In genomic region chr9:43253271-43253681, GRCm38 (mm10) we compare ENCODE assay signal across 8 mouse cellular contexts. TPM values are rescaled to one million over a fixed set of nuclear protein-coding genes. Genes with fewer than 3 reads are reported as not detected.
DNase-seq lines count a peak whose midpoint lies in the region; ATAC-seq and TF ChIP-seq lines count a peak whose summit lies in the region.

No protein-coding gene starts in this region.

- no peaks in the 10 kb centered on the region for H3K9me3 ChIP-seq in lung, postnatal 0 days (ENCODE audit: low read length)
- no peaks in the 10 kb centered on the region for H3K9me3 ChIP-seq in heart, embryonic 11.5 days (replicated peaks; ENCODE audit: control insufficient read depth, low read length)
- no peaks in the 10 kb centered on the region for H3K9me3 ChIP-seq in stomach, embryonic 14.5 days (ENCODE audit: control insufficient read depth, low read depth, low read length)
- H3K9me3 ChIP-seq in forebrain, embryonic 14.5 days (replicated peaks; ENCODE audit: control insufficient read depth, low read length): no peaks in the 10 kb centered on the region

- WGBS in lung, postnatal 0 days: 29% methylated on average over 5 of the region's 5 CpGs
- 31% methylated on average over 5 of the region's 5 CpGs for whole genome bisulfite sequencing in heart, embryonic 11.5 days (ENCODE audit: insufficient replicate concordance)
- WGBS in stomach, embryonic 14.5 days: 32% methylated on average over 5 of the region's 5 CpGs
- WGBS in forebrain, embryonic 14.5 days: 16% methylated on average over 5 of the region's 5 CpGs

- ATAC-seq in lung, postnatal 0 days: peak; percentile 86
- no peak for ATAC-seq in heart, embryonic 11.5 days (replicated peaks; ENCODE audit: insufficient number of reproducible peaks, low FRiP score, low TSS enrichment)
- peak; percentile 79; the same call in 1 of the 2 replicates for ATAC-seq in stomach, embryonic 14.5 days (ENCODE audit: insufficient number of reproducible peaks, insufficient read depth, low FRiP score, low read depth)
- no peak for ATAC-seq in forebrain, embryonic 14.5 days

- H3K36me3 ChIP-seq in lung, postnatal 0 days (ENCODE audit: insufficient read depth, low read length): no peaks in the 10 kb centered on the region
- no peaks in the 10 kb centered on the region for H3K36me3 ChIP-seq in heart, embryonic 11.5 days (ENCODE audit: control insufficient read depth, insufficient read depth, low read length)
- no peaks in the 10 kb centered on the region for H3K36me3 ChIP-seq in stomach, embryonic 14.5 days (ENCODE audit: control insufficient read depth, insufficient read depth, low read length)
- no peaks in the 10 kb centered on the region for H3K36me3 ChIP-seq in forebrain, embryonic 14.5 days (ENCODE audit: control insufficient read depth, insufficient read depth, low read length)

- no peaks in the 10 kb centered on the region for H3K27me3 ChIP-seq in lung, postnatal 0 days (replicated peaks; ENCODE audit: insufficient read depth, low read length)
- H3K27me3 ChIP-seq in heart, embryonic 11.5 days (ENCODE audit: control insufficient read depth, insufficient read depth, low read length): no peaks in the 10 kb centered on the region
- no peaks in the 10 kb centered on the region for H3K27me3 ChIP-seq in stomach, embryonic 14.5 days (ENCODE audit: control insufficient read depth, insufficient read depth, low read length)
- no peaks in the 10 kb centered on the region for H3K27me3 ChIP-seq in forebrain, embryonic 14.5 days (replicated peaks; ENCODE audit: control insufficient read depth, insufficient read depth, low read length)

- TF ChIP-seq EP300 in lung, postnatal 0 days (IDR thresholded peaks at IDR 0.05): no peak

- TF ChIP-seq CTCF in lung, postnatal 0 days (IDR thresholded peaks at IDR 0.05): no peak

- no peak overlapping the region for H3K4me2 ChIP-seq in lung, postnatal 0 days (replicated peaks; ENCODE audit: low read depth, low read length)
- H3K4me2 ChIP-seq in heart, embryonic 11.5 days: no peak overlapping the region
- no peak overlapping the region for H3K4me2 ChIP-seq in stomach, embryonic 14.5 days (replicated peaks; ENCODE audit: low read depth, low read length)
- no peak overlapping the region for H3K4me2 ChIP-seq in forebrain, embryonic 14.5 days (ENCODE audit: low read length)

- peak overlapping the region; percentile 26; the same call in 1 of the 2 replicates for H3K27ac ChIP-seq in lung, postnatal 0 days (ENCODE audit: low read length)
- peak overlapping the region; percentile 55 for H3K27ac ChIP-seq in heart, embryonic 11.5 days (ENCODE audit: low read depth, low read length)
- H3K27ac ChIP-seq in stomach, embryonic 14.5 days (ENCODE audit: low read length): peak overlapping the region; percentile 91
- no peak overlapping the region for H3K27ac ChIP-seq in forebrain, embryonic 14.5 days (ENCODE audit: low read depth, low read length)

- H3K4me3 ChIP-seq in lung, postnatal 0 days (ENCODE audit: low read depth, low read length): no peak overlapping the region
- no peak overlapping the region for H3K4me3 ChIP-seq in heart, embryonic 11.5 days (ENCODE audit: low read depth, low read length)
- H3K4me3 ChIP-seq in stomach, embryonic 14.5 days (ENCODE audit: low read depth, low read length): no peak overlapping the region
- H3K4me3 ChIP-seq in forebrain, embryonic 14.5 days (ENCODE audit: low read depth, low read length): no peak overlapping the region

- H3K9ac ChIP-seq in lung, postnatal 0 days (replicated peaks; ENCODE audit: low read depth): no peak overlapping the region
- H3K9ac ChIP-seq in heart, embryonic 11.5 days (ENCODE audit: low read depth, low read length): 0 out of 2 replicates have a peak overlapping the region, but pooled peaks have one; percentile 24
- no peak overlapping the region for H3K9ac ChIP-seq in stomach, embryonic 14.5 days (replicated peaks; ENCODE audit: low read depth, low read length)
- H3K9ac ChIP-seq in forebrain, embryonic 14.5 days (ENCODE audit: low read length): no peak overlapping the region

- peak; percentile 54 for DNase-seq in lung, postnatal 0 days (ENCODE audit: low spot score)
- no peak for DNase-seq in lung, postnatal 36 days
- DNase-seq in kidney, postnatal 4 days: peak; percentile 83 to 88
- DNase-seq in cerebellum, postnatal 14 days: no peak
- no peak for DNase-seq in layer of hippocampus, adult 18-20 months (ENCODE audit: low spot score in 2 of 2)
- DNase-seq in forebrain, embryonic 14.5 days (ENCODE audit: low spot score): no peak

- no peaks in the 10 kb centered on the region for H3K4me1 ChIP-seq in lung, postnatal 0 days (ENCODE audit: insufficient read depth, low read depth, low read length)
- peaks cover 4% of the 10 kb centered on the region; the same call in 1 of the 2 replicates for H3K4me1 ChIP-seq in heart, embryonic 11.5 days (ENCODE audit: control insufficient read depth, insufficient read depth, low read length)
- H3K4me1 ChIP-seq in stomach, embryonic 14.5 days (ENCODE audit: control insufficient read depth, insufficient read depth, low read length): peaks cover 14% of the 10 kb centered on the region
- H3K4me1 ChIP-seq in forebrain, embryonic 14.5 days (ENCODE audit: control insufficient read depth, insufficient read depth, low read length): peaks cover 5% of the 10 kb centered on the region

RNA-seq across cellular contexts. Expression of gene Oaf, which starts 13.6 kb away (rescaled TPM):
- polyA plus RNA-seq in lung, postnatal 0 days (2015; fragmentation: Nextera tagmentation; extraction: Ambion mirVana): 14.8 and 19.6 TPM in 2 replicates
- polyA plus RNA-seq in heart, embryonic 11.5 days (2014; fragmentation: Nextera tagmentation; extraction: Ambion mirVana): 37.8 and 41.1 TPM in 2 replicates
- polyA plus RNA-seq in stomach, embryonic 14.5 days (2014; fragmentation: Nextera tagmentation; extraction: Ambion mirVana): 92.9 and 99.3 TPM in 2 replicates
- total RNA-seq in layer of hippocampus, adult 18-20 months (2021): 10 to 100 TPM; 19.2 to 20.3 TPM
- polyA plus RNA-seq in forebrain, embryonic 14.5 days (2014; fragmentation: Nextera tagmentation; extraction: Ambion mirVana): 7.0 and 10.3 TPM in 2 replicates

RNA-seq across cellular contexts. Expression of gene Pou2f3, which starts 43.1 kb away (rescaled TPM):
- 0.07 and 0.13 TPM in 2 replicates for polyA plus RNA-seq in lung, postnatal 0 days (2015; fragmentation: Nextera tagmentation; extraction: Ambion mirVana)
- not detected in 2 replicates for polyA plus RNA-seq in heart, embryonic 11.5 days (2014; fragmentation: Nextera tagmentation; extraction: Ambion mirVana)
- polyA plus RNA-seq in stomach, embryonic 14.5 days (2014; fragmentation: Nextera tagmentation; extraction: Ambion mirVana): 0.27 and 0.71 TPM in 2 replicates
- total RNA-seq in layer of hippocampus, adult 18-20 months (2021): under 1 TPM; 0.38 to 0.52 TPM
- polyA plus RNA-seq in forebrain, embryonic 14.5 days (2014; fragmentation: Nextera tagmentation; extraction: Ambion mirVana): not detected in 2 replicates

RNA-seq across cellular contexts. Expression of gene Trim29, which starts 57.4 kb away (rescaled TPM):
- polyA plus RNA-seq in lung, postnatal 0 days (2015; fragmentation: Nextera tagmentation; extraction: Ambion mirVana): 0.87 and 1.1 TPM in 2 replicates
- polyA plus RNA-seq in heart, embryonic 11.5 days (2014; fragmentation: Nextera tagmentation; extraction: Ambion mirVana): 0.13 and 0.31 TPM in 2 replicates
- 24.6 and 27.9 TPM in 2 replicates for polyA plus RNA-seq in stomach, embryonic 14.5 days (2014; fragmentation: Nextera tagmentation; extraction: Ambion mirVana)
- total RNA-seq in layer of hippocampus, adult 18-20 months (2021): under 1 TPM; 0.23 to 0.69 TPM
- not detected in 2 replicates for polyA plus RNA-seq in forebrain, embryonic 14.5 days (2014; fragmentation: Nextera tagmentation; extraction: Ambion mirVana)

Comparison
In these comparisons a context has a peak if more than half of its experiments do, and no peak if none do; other contexts are left out.
1. DNase-seq: peak in lung, postnatal 0 days (single experiment) and kidney, postnatal 4 days (2 of 2); none in lung, postnatal 36 days (single experiment), cerebellum, postnatal 14 days (0 of 2), layer of hippocampus, adult 18-20 months (0 of 2) and forebrain, embryonic 14.5 days (single experiment).
2. ATAC-seq: peak in lung, postnatal 0 days (single experiment) and stomach, embryonic 14.5 days (single experiment); none in heart, embryonic 11.5 days (single experiment) and forebrain, embryonic 14.5 days (single experiment).
3. RNA of gene Trim29, which starts 57.4 kb away (polyA plus RNA-seq): 24.6 to 27.9 TPM in stomach, embryonic 14.5 days; 0.87 to 1.1 TPM in lung, postnatal 0 days, 0.13 to 0.31 TPM in heart, embryonic 11.5 days and not detected in forebrain, embryonic 14.5 days; every median in the first group is over 10 times any median in the second.